Mouse (Mus musculus) mouse trophoblast stem cell (cell line): ENCODE results near the gene Trim27.

Experiments
- in situ Hi-C, 2 experiments: fragments of 300-500 bp; cut with MseI, MboI; formaldehyde crosslinking; loops; 2 replicates in 1 of 2; 3 replicates in 1 of 2; pipeline ENCODE4 v1.15.1; 2025

Gene Trim27

GRCm38 (mm10) chr13:21179367-21179723, at the start of gene Trim27:
Gene Trim27, plus strand, starts transcription at chr13:21179445.
- in situ Hi-C loops, result loop anchor here in 1 of 2 experiments (10.0 kb wide), 1 partner anchor 95 kb away; no protein-coding TSS in a partner anchor

DNA sequence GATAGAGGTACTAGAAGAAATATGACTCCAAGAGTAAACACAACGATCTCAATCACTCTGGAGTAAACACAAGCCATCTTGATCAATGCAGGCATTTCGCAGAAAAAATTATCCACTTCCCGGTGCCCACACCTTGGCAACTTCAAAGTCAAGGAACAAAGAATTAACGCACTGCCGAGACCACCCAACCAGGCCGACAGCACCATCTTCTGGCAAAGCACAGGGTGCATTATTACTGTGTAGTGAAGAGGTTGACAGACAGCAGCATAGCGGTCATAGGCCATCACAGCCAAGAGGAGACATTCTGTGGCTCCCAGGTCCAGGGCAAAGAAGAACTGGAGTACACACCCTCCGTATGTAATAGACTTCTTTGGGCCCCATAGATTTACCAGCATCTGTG, 36.8 kb upstream of the Trim27 start:
- in situ Hi-C loops, result loop anchor here in 1 of 2 experiments (5.0 kb wide), 1 partner anchor 205 kb away; no protein-coding TSS in a partner anchor

GRCm38 (mm10) chr13:21145767-21146166, 33.5 kb upstream of the Trim27 start, which contains the start of gene Olfr1368:
Gene Olfr1368, minus strand, starts transcription at chr13:21145867.
- in situ Hi-C loops, result no loop called here

DNA sequence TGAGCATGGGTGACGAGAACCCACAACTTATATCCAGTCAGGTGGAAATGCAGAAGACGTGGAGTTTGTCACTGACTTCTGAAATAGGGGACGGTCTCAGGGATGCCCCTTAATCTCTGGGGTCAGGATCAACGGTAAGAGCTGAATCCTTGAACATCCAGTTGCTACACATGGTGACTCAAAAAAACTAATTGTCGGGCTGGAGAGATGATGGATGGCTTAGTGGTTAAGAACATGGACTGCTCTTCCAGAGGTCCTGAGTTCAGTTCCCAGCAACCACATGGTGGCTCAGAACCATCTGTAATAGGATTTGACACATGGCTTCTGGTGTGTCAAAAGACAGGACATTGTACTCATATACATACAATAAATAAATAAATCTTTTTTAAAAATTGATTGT, 23.4 kb upstream of the Trim27 start:
- in situ Hi-C loops, result loop anchor here in 1 of 2 experiments (10.0 kb wide), 1 partner anchor 211 kb away; no protein-coding TSS in a partner anchor

DNA sequence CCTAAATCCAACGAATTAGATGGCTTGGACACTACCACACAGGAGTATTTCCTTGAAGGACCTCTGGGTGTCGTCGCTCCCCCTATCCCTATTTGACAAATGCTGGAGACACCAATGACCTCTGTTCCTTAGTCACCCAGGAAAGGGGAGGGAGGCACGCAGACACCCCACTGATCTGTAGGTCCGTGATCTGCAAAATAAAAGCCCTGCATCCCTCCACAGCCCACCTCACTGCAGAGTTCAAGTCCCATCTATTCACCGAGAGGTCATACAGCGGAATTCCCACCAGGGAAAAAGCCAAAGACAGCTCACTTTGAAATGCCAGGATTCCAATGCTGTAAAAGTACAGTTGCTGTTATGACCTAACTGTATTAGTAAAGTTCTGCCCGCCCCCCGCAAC, 21.2 kb upstream of the Trim27 start:
- in situ Hi-C loops, result loop anchor here in 1 of 2 experiments (10.0 kb wide), 1 partner anchor 213 kb away; no protein-coding TSS in a partner anchor

DNA sequence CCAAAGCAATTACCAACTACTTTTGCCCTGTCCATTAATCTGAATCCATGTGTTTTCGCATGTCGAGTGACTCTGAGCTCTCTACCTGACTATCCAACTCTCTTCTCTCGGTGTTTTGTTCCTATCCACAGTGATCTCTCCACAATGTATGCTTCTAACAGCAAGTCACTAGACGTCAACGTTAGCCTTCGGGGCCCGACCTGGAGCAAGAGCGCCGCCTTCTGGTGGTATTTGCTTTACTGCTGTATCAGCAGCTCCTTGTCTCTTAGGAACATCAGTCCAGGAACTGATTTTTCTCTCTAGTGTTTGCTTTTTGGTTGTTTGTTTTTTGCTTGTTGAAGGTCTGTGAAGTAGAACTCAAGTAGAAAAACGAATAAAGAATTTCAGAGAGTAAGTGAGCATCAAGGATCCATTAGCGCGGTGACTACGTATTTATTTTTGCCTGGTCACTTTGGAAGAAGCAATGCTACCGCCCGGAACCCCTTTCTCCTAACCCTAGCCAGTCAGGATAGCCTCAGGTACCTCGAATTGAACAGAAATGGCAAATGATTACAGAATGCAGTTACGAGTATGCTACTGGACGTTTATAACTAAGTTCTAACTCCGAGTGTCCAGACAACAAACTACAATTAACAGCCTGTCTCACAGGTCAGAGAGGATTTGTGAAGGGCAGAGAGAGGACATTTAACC, 20.3 kb upstream of the Trim27 start:
- in situ Hi-C loops, result loop anchor here in 1 of 2 experiments (10.0 kb wide), 1 partner anchor 214 kb away; no protein-coding TSS in a partner anchor

- in situ Hi-C loops, result loop anchor here in 1 of 2 experiments (10.0 kb wide), 1 partner anchor 215 kb away; no protein-coding TSS in a partner anchor
Observed at GRCm38 (mm10) chr13:21159475-21159819, 19.8 kb upstream of the Trim27 start.

GRCm38 (mm10) chr13:21160041-21160511, 19.2 kb upstream of the Trim27 start:
- in situ Hi-C loops, result no loop called here

- in situ Hi-C loops, result no loop called here
Observed at GRCm38 (mm10) chr13:21160657-21161590, 18.3 kb upstream of the Trim27 start.

GRCm38 (mm10) chr13:21161591-21161990, 17.7 kb upstream of the Trim27 start:
- in situ Hi-C loops, result no loop called here

DNA sequence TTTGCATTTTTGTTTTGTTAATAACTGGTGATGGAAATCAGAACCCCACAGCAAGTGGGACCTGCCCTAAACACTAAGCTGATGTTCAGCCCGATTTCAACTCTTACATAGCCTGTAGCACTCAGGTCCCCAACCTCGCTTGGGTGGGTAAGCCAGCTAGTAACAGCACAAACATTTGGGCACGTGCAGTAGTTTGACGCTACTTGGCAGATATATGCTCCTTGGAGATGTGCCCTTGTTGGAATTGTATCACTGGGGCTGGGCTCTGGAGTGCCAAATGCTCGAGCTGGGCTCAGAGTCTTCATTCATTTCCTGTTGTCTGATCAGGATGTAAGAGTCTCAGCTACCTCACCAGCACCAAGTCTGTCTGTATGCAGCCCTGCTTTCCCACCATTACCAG, 16.7 kb upstream of the Trim27 start:
- in situ Hi-C loops, result no loop called here

DNA sequence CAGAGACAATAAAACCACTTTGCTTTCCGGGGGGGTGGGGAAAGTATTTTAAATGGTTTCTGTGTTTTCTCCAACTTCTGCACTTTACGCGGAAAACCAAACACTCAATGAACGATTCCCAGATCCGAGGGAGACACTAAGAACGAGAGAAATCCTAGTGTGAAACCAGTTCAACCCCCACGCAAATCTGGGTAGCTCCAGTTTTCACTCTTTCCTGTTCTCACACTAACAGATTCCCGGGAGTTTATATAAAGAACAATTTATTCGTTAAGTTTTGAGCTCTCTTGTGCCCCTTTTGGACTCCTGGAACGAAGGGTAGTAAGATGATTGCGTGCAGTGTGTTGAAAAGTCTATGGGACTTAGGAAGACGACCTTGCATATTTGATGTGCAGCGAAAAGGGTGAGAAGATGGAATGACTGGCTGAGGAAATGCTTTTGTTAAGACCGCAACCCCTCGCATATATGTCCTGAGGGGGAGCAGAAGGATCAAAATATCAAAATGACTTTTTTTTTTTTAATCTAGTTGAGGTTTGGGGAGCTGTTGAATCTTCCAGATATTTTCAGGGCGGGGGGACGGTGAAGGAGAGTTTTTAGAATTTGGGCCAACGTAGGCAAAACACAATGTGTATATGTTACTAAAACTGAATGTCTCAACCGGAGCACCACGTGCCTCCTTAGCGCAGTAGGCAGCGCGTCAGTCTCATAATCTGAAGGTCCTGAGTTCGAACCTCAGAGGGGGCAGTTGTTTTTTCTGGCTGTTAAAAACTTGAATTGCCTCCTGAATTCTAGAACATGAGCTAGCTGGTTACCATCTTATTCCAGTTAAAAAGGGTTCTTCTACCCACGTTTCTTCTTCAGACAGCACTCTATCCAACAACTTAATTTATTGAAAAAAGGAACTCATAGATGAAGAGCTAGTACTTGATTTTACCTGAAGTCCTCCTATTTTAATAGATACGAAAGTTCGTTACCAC, 12.0 kb upstream of the Trim27 start:
- in situ Hi-C loops, result no loop called here

GRCm38 (mm10) chr13:21167910-21168300, 11.3 kb upstream of the Trim27 start:
- in situ Hi-C loops, result no loop called here

- in situ Hi-C loops, result no loop called here
Observed at GRCm38 (mm10) chr13:21168371-21169011, 10.8 kb upstream of the Trim27 start.

DNA sequence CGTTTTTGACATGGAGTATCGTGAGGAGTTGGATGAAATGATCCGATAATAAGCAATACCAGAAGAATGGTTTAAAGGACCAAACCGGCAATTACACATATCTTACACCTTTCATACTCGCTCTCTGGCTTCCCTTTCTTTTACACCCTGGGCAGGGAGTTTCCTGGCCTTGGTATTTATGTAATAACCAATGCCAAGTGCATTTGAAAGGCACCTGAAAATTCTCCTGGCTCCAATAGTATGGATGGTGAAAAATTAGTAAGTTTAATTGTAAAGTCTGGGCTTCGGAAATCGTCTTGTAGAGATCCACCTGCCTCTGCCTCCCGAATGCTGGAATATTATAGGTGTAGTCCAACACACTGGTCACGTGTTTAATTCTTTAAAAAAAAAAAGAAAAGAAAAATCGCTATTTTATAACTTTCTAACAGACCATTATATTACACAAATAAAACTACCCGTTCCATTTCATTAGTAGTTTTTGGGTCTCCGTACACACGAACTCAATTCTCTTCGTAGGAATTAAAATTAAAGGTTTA, 10.1 kb upstream of the Trim27 start:
- in situ Hi-C loops, result no loop called here

DNA sequence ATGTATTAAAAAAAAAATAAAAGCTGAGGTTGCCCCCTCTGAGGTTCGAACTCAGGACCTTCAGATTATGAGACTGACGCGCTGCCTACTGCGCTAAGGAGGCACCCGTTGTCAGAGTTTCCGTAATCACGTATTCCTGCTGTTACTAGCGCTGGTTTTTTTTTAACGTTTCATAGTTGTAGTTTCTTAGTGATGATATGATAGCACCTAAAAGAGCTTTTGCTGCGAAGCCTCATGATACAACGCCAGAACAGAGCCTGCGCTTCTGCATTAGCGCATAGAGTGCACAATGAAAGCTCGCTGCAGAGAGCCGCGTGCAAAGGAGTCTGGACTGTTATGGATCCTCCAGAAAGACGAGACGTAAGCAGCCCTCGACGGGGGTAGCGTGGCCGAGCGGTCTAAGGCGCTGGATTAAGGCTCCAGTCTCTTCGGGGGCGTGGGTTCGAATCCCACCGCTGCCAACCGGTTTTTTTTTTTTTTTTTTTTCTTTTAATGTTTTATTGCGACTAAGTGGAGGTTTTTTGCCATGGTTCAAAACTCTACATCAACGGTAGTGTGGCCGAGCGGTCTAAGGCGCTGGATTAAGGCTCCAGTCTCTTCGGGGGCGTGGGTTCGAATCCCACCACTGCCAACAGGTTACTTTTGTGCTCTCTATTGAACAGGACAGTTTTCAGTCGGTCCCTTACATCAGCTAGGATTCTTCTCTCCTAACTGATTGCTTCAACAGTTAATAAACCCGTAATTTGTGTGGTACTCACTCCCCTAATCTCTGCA, 9.4 kb upstream of the Trim27 start:
- in situ Hi-C loops, result loop anchor here in 1 of 2 experiments (10.0 kb wide), 1 partner anchor 105 kb away; no protein-coding TSS in a partner anchor

GRCm38 (mm10) chr13:21170431-21171155, 8.7 kb upstream of the Trim27 start:
- in situ Hi-C loops, result loop anchor here in 1 of 2 experiments (10.0 kb wide), 1 partner anchor 104 kb away; no protein-coding TSS in a partner anchor

DNA sequence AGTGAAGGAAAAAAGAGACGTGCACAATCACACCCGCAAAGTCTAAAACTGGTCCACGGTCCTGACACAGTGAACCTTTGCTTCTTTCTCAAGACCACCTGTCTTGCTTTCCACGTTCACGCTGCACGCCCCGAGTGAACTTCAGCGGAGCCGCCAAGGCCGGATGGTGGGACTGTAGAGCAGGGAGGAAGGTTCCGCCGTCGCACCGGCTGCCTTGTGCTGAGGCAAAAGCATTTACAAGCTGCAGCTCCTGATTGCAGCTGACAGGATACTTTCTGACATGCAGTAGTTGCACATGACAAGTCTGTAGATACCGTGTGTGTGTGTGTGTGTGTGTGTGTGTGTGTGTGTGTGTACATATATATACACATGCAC, 8.1 kb upstream of the Trim27 start:
- in situ Hi-C loops, result loop anchor here in 1 of 2 experiments (10.0 kb wide), 1 partner anchor 104 kb away; no protein-coding TSS in a partner anchor
